Mouse (Mus musculus): ENCODE measurements around the gene Ppp2ca.
"Not testable (repeated sequence)": the region's sequence is repeated elsewhere in the genome, so short reads cannot be mapped to it uniquely, and the experiment has no call there.

Gene Ppp2ca

DNA sequence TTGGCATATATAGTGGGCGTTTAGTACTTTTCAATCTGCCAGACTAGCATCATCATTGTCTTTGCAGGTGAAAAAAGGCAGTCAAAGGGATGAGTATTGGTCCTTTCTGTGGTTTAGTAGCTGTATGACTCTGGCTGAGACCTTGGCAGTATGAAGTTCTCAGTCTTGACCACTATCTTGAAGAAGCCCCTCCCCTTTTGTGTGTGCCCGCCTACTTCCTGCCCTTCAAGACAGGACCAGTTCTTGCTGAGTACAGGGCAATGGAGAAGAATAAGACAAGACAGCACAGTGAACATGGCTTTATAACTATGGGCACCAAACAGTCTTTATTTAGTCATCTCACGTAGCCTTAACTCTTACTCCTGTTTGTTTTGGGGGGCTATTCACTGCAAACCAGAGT is 1.5 kb upstream of the Ppp2ca start:
- no peak for DNase-seq

DNA sequence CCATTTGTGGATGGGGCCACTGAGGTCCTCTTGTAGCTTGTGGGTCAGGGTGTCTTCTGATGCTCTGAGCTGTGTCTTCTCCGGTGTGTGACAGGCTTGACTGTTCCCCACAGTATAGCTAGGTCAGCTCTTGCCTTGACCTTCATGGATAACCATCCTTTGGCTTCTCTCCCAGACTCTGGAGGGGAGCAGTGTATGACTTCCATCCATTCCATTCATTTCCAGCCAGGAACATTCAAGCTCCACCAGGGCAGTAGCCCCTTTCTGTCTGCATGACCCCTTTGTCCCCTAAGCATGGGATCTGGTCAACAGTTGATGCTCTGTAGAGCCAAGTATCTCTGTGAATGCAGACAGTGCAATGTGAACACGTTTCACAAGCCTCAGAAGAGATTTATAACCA is 885 bp upstream of the Ppp2ca start:
- DNase-seq, result peak; percentile 43 to 46

DNA sequence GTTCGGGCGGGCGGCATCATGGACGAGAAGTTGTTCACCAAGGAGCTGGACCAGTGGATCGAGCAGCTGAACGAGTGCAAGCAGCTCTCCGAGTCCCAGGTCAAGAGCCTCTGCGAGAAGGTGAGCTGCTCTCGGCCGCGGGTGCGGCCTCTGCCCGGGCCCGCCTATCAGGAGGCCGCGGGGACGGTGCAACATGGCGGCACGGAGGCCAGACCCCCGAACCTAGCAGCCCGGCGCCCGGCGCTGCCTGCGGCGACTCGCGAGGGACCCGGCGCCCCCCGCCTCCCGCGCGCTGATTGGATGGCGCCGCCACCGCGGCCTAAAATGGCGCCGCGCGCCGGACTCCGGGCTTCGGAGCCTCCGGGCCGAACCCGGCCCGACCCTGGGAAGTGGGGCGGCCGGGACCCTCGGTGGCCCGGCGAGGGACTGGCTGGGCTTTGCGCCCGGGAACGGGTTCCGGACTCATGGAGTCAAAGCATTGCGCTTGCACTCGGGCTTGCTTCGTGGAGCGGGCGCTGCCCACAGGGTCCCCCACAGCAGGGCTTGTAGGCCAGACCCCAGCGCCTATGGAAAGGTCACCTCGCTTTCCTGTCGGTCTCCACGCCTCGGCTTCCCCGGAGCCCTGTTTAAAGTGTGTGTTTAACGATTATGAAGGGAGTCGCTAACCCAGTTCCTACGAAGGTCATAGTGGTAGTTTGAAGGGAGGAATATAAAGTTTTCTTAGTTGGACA is 715 bp downstream of the Ppp2ca start:
- DNase-seq, result peak; percentile 78 to 81

DNA sequence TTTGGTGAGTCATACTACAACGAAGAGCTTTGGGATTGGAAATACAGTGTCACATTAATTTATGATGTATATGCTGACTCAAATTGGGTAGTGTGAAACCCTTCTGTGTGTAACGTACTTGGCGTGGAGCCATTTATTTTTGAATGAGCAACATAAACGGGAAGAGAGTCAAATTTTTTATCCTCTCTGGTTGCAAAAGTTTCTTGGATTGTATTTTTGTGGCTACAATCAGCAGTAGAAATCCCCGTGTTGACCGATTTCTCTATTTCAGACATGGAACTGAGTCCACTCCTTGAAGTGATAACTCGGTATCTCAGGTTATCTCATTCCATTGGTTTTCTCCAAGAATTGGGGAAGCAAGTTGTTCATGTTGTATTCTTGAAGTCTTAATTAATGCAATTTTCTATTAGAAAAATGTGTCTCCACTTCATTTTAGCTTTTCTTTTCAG is 1.3 kb downstream of the Ppp2ca start:
- DNase-seq, result no peak

DNA sequence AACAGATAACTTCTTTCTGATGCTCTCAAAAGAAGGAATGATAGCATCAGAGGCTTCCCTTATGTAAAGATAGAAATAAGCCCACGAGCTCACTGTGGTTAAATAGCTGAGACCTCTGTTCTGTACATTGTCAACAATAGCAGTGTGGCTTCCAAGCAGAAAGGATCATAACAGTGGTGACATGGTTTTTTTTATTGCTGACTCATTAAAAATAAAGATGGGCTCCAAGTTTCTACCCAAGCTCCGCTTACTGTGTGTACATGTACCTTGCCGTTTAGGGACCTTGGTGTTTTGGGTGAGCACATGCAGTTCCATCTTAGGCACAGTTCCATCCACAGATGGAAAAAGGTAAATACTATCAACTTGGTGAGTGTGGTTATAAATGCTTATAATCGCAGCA is 4.5 kb downstream of the Ppp2ca start:
- DNase-seq, result no peak

DNA sequence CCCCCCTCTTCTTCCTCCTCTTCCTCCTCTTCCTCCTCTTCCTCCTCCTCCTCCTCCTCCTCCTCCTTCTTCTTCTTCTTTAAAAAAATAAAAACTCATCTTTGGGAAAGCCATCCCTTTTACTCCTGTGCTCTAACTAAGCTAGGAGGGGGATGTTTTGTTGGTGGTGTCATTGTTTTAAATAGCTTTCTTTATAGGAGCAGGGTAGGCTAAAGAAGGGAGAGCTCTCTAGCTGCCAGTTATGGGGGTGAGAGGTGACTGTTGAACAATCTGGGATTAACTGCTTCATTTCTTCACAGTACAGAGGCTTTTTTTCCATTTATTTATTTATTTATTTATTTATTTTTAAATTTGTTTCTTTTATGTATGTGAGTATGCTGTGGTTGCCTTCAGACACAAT is 7.0 kb downstream of the Ppp2ca start:
- DNase-seq, result no peak

DNA sequence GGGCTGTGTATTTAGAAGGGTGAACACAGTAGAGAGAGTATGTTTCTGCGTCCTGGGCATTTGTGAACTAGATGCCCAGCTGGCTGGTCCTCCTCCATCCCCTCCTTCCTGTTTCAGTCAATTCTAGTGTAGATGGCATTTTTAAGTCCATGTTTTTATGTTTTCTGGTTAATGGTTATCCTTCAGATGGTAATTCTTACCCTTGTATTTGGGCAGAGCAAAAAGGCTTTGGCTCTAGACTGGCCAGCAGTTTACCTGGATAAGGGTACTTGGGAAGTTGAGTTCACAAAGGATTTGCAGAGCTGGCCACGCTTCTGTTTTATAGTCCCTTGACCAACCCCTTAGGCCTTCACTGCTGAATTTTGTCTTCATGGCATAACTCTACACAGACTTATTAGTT is 7.6 kb downstream of the Ppp2ca start:
- no peak for DNase-seq

DNA sequence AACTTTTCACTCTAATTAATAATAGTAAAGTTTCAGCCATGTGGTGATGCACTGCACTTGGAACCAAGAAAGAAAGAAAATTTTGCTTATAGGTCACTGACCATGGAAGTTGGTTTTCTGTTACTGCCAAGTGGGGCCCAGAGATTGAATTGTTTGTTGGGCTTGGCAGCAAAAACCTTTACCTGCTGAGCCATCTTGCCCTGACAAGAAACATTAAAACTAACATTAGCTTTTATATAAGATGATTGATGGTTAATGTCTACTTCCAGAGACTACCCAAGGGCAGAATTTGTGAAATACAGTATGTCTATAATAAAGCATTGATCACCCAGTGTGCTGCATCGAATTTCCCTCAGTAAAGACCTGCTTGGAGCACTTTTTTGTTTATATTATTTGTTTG is 8.0 kb downstream of the Ppp2ca start:
- no peak for DNase-seq

DNA sequence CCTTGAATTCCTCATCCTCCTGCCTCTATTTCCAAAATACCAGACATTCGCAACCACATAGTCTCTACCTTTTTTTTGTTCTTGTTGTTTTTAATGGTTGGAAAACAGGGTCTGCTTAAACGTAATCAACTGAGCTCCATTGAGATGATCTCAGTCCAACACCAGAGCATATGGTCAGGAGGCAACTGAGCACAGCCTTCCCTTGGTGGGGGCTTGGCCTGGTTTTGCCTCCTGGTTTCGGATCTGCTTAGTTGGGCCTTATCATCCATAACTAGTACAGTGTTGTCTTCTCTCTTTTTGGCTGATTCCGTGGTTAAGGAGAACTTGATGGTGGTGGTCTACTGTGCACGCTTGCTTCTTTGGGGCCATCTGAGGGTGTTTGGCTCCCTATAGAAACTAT is 10.3 kb downstream of the Ppp2ca start:
- peak in 1 of 2 experiments; percentile 44 for DNase-seq

DNA sequence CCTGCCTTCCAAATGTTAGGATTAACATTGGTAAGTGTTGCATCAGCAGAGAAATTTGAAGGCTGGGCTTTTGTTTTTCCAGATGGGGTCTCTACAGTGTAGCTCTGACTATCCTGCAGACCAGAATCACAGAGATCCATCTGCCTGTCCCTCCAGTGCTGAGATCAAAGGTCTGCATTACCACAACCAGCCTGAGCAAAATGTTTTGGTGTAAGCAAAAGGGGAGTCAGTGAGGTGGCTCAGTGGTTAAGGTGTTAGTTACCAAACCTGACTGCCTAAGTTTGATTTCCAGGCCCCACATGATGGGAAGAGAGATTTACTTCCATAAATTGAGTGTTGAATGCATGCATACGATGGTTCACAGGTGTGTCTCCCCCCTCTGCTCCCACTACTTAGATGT is 10.9 kb downstream of the Ppp2ca start:
- no peak for DNase-seq

DNA sequence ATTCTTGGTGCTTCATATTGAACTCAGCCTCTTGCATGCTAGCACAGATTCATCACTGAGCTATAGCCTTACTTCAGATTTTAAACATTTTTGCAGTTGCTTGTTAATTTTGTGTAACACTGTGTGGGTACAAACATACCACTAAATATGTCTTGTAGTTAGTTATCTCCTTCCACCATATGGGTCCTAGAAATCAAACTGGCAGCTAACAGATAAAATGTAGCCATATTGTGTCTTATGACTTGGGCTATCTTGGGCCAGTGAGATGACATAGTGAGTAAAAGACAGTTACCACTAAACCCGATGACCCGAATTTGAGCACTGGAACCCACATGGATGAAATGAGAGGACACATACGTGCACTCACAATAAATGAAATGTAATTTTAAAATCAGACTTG is 17.0 kb downstream of the Ppp2ca start:
- no peak for DNase-seq

DNA sequence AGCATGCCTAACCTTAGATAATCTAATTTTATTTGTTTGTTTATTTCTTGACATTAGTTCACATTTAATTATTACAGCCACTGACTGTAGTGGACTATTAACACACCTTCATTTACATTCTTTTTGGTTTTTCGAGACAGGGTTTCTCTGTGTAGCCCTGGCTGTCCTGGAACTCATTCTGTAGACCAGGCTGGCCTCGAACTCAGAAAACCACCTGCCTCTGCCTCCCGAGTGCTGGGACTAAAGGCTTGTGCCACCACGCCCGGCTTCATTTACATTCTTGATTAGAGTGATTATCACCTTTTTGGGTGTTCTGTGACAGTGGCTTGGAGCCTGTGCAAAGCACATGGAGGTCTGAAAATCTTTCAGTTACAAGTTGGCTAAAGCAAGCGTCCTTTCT is 17.6 kb downstream of the Ppp2ca start:
- not testable (repeated sequence) for DNase-seq

DNA sequence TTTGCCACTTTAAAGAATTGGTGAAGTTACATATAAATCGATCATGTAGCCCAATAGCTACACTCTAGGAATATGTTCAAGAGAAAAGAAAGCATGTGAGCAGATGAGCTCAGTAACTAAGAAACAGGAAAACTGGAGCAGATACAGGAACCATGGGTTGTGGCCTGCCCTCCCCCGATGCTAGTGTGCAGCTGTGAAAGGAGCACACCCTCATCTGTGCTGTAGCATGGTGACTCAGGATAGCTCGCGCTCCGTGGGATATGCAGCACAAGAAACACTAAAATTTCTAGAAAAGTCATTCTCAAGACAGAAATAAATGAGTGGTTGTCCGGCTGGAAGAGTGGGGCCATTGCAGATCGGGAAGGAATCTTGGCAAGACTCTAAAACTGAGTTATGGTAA is 18.7 kb downstream of the Ppp2ca start:
- no peak for DNase-seq

DNA sequence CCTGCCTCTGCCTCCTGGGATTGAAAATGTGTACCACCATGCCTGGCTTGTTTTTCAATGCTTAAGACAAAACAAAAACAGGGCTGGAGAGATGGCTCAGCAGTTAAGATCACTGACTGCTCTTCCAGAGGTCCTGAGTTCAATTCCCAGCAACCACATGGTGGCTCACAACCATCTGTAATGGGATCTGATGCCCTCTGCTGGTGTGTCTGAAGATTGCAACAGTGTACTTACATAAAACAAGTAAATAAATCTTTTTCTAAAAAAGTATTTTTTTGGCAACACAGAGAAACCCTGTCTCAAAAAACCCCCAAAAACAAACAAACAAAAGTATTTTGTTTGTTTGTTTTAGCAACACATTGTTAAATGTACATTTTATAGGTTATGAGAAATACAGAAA is 21.9 kb downstream of the Ppp2ca start:
- DNase-seq, result not testable (repeated sequence)

DNA sequence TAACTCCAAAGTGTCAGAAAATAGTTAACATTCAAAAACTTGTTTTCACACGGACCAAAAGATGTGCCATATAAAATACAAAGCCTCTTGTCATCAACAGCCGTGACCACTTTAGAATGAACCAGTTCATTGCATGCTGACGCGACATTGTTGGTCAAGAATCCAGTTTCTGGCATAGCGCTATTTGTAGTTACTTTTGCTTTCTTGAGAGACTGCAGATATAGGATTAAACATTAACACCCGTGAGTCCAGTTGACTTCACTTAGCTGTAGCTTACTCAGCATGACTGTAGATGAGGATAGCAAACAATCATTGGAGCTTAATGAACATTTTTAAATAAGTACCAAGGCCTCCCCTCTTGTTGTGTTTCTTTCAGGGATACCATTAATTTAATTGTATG is 23.6 kb downstream of the Ppp2ca start:
- no peak for DNase-seq

DNA sequence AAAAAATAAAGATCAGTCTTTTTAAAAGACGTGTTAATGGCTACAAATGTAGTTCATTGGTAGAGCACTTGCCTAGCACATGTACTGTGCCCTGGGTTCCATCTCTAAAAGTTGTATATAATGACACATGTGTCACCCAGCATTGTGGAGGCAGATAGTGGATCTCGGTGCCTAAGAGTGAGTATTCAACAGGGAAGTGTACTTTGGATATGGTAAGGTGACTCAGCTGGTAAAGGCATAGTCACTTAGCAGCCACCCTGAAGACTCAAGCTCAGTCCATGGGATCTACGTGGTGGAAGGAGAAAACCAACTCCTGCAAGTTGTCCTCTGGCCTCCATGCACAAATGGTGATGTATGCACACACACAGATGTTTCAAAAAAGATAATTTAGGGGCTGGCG is 26.0 kb downstream of the Ppp2ca start:
- DNase-seq, result no peak

DNA sequence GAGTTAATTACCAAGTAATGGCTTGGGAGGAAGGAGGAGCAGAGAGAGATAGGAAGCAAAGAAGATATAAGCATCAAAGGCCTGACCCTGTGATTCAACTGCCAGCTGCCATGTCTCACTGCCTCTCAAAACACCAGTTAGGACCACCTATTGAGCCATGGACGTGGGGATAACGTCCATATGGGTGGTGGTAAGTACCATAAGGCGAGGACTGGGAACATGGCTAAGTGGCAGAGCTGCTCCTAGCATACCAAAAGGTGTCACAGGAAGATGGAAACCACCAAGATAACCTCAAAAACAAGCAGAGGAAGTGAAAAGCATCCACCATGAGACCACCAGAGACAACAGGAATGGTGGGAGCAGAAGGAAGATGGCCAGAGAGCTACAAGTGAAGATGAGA is 28.7 kb downstream of the Ppp2ca start:
- DNase-seq, result no peak

DNA sequence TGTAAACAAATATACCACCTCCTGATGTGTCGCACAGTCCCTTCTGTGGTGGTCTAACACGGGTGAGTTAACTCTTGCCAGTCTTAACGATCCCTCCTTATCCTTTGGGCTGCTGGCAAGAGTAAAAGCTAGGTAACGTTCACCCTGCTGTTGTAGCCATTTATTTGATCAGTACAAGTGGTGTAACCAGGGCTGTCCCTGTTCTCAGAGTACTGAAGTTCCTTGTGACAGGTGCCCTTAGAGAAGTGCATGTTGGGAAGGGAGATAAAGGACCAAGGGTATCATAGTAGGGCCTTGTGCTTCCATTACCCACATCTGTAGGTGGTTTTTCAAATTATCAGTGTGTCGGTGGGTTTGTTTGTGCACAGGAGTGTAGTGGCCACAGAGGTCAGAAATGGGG is 29.3 kb downstream of the Ppp2ca start:
- no peak for DNase-seq

DNA sequence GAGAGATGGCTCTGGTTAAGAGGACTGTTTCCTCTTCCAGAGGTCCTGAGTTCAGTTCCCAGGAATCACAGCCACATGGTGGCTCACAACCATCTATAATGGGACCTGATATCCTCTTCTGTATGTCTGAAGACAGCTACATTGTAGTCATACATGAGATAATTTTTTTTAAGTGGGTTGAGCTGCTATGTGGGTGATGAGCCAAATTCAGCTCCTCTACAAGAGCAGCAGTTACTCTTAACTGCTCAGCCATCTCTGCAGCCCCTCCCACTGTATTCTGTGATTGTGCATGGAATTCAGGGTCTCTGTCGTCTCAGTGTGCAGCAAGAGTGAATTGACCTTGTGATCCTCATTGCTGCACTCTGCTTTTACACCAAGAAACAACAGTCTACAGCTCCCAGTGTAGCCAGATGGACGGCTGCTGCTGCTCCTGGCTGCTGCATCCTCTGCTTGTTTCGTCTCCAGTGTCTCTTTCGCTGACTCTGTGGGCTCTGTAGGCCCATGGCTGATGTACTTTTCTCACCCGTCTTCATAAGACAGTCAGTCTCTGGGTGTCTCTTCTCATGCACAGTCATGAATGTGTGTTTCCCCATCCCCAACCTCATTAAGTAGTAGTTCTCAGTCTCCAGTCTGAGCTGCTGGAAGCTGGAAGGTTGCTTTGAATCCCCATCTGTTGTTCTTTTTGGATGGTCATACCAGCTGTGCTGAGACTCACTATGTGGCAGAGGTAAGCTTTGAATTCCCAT is 30.0 kb downstream of the Ppp2ca start:
- DNase-seq, result no peak

DNA sequence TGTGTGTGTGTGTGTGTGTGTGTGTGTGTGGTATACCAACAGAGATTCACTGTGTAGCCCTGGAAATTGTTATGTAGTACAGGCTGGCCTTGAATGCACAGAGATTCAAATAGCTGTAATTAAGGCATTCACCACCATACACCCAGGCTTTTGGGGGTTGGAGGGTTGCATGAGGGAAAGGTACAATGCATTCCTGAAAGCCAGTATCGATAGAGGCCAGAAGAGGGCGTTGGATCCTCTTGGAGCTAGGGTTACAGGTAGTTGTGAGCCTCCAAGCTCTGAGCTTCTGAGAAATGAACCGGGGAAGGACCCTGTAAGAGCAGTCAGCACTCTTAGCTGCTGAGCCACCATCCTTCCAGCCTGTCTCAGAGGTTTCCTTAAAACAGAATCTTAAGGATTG is 30.7 kb downstream of the Ppp2ca start:
- peak; percentile 30 to 52 for DNase-seq

DNA sequence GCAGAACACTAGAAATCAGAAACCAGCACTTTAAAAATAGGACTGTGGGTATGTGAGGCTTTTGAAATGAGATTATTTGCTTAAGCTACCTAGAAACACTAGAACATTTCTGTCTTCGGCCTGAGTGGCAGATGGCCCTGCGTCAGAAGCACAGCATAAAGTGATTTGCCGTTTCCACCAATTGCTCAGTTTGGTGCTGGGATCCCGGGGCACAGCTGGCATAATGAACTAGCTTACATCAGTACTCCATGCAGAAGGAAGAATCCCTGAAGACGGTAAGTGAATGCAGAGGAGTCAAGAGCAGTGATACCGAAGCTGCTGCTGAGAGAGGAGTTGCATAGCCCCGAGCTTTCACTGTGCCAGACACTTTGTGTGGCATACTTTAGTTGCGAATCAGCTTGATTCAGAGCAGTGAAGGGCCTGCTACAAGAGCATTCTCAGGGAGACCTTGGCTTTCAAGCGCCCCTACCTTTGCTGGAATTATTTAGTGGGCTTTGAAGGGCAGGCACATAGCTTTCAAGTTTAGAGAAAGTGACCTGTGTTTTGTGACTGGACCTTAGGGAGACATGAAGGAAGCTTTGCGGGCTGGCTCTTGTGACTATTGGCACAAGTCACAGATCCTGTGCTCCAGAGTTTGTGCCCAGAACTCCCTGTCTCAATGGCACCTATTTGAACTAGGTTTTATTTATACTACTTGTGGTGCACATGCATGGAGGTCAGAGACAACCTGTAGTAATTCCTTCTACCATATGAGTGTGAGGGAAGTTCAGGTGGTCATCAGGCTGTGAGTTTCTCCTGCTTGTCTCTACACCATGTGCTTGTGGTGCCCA is 31.4 kb downstream of the Ppp2ca start:
- DNase-seq, result peak; percentile 37 to 40

DNA sequence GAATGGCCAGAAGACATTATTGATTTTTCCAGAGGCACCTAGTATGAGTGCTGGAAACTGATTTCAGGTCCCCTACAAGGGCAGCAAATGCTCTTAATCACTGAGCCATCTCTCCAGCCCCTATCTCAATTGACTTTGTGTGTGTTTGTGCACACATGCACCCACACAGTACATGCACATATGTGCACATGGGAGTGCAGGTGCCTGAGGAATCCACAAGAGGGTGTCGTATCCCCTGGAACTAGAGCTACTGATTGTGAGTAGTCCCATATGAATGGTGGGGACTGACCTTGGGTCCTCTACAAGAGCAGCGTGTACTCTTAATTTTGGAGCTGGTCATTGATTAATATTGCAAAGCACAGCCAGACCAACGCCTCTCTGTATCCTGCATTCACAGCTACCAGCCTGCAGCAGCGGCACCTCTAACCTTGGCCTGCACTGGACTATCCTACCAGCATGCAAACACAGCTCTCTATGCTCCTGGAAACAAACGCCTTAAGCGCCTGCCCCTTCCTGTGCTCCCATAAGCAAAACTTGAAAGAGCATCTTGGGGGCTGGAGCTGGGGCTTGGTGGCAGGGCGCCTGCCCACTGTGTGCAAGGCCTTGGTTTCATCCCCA is 32.1 kb downstream of the Ppp2ca start:
- peak in 1 of 2 experiments; percentile 23 for DNase-seq

DNA sequence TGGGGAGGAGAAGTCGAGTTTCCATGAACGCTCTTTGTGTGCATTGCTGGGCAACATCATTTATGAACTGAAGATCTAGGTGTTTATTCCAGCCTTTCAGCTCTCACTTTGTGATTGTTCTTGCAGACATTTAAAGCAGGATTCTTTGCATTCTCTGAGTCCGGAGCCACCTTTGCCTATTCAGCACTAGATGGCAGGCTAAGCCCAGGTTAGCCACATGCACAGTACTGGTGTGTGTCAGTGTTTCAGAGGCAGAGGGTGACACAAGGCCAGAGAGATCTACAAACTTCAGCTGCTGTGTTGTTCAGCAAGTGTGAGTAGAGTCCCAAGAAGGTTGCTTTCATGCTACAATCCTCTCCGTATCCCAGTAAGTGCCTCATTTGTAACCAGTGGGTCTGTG is 45.2 kb downstream of the Ppp2ca start:
- DNase-seq, result peak; percentile 62 to 63
